Mouse (Mus musculus): ENCODE data around the gene Crym. TPM values are rescaled to one million over a fixed set of nuclear protein-coding genes. Genes with fewer than 3 reads are reported as not detected.

Crym gene
- polyA plus RNA-seq, 1 experiment from 2014 or later, result 32.3 TPM

GRCm38 (mm10) chr7:120174723-120175504 lies 27.0 kb downstream of the Crym start:
- H3K9ac ChIP-seq (ENCODE audit: low read depth, low read length), result no peak overlapping the region
- H3K4me3 ChIP-seq (ENCODE audit: low read depth, low read length), result no peak overlapping the region
- no peaks in the 10 kb centered on the region for H3K27me3 ChIP-seq (ENCODE audit: control insufficient read depth, insufficient read depth, low read depth, low read length)
- no peaks in the 10 kb centered on the region for H3K36me3 ChIP-seq (ENCODE audit: control insufficient read depth, insufficient read depth, low read length)
- no peak overlapping the region for H3K4me2 ChIP-seq (ENCODE audit: low read length)
- WGBS, result 86% methylated on average over 11 of the region's 11 CpGs
- no peak for ATAC-seq
- H3K9me3 ChIP-seq (replicated peaks; ENCODE audit: control insufficient read depth, low read length, poor library complexity, severe bottlenecking), result no peaks in the 10 kb centered on the region
- H3K27ac ChIP-seq (ENCODE audit: low read length), result no peak overlapping the region
- H3K4me1 ChIP-seq (ENCODE audit: control insufficient read depth, insufficient read depth, low read length), result no peaks in the 10 kb centered on the region

- Histone ChIP-seq H3K4me3 (ENCODE audit: low read depth, low read length) (no peak within 1 kb of the TSS), H3K36me3 (ENCODE audit: control insufficient read depth, insufficient read depth, low read length) (no peaks in the 10 kb centered on the region), H3K4me1 (ENCODE audit: control insufficient read depth, insufficient read depth, low read length) (no peaks in the 10 kb centered on the region), H3K27me3 (ENCODE audit: control insufficient read depth, insufficient read depth, low read depth, low read length) (no peaks in the 10 kb centered on the region), H3K27ac (ENCODE audit: low read length) (no peak within 1 kb of the TSS), H3K9ac (ENCODE audit: low read depth, low read length) (no peak within 1 kb of the TSS), H3K4me2 (ENCODE audit: low read length) (no peak within 1 kb of the TSS), H3K9me3 (replicated peaks; ENCODE audit: control insufficient read depth, low read length, poor library complexity, severe bottlenecking) (no peaks in the 10 kb centered on the region)
- ATAC-seq, result no peak
- 90% methylated on average over 10 of the region's 10 CpGs for WGBS
Observed at GRCm38 (mm10) chr7:120173603-120174244, 28.2 kb downstream of the Crym start, which contains the start of gene Anks4b. Anks4b (plus strand) TSS chr7:120173858.

- no peak for ATAC-seq
- WGBS, result 87% methylated on average over 1 of the region's 1 CpGs
- no peak overlapping the region for H3K9ac ChIP-seq (ENCODE audit: low read depth, low read length)
- H3K9me3 ChIP-seq (replicated peaks; ENCODE audit: control insufficient read depth, low read length, poor library complexity, severe bottlenecking), result no peaks in the 10 kb centered on the region
- H3K4me2 ChIP-seq (ENCODE audit: low read length), result no peak overlapping the region
- H3K4me3 ChIP-seq (ENCODE audit: low read depth, low read length), result no peak overlapping the region
- H3K4me1 ChIP-seq (ENCODE audit: control insufficient read depth, insufficient read depth, low read length), result no peaks in the 10 kb centered on the region
- no peaks in the 10 kb centered on the region for H3K27me3 ChIP-seq (ENCODE audit: control insufficient read depth, insufficient read depth, low read depth, low read length)
- no peaks in the 10 kb centered on the region for H3K36me3 ChIP-seq (ENCODE audit: control insufficient read depth, insufficient read depth, low read length)
- H3K27ac ChIP-seq (ENCODE audit: low read length), result no peak overlapping the region
Observed at GRCm38 (mm10) chr7:120172188-120172700, 29.7 kb downstream of the Crym start.

- ATAC-seq, result no peak
Observed at GRCm38 (mm10) chr7:120163581-120164251, 38.2 kb downstream of the Crym start.

DNA sequence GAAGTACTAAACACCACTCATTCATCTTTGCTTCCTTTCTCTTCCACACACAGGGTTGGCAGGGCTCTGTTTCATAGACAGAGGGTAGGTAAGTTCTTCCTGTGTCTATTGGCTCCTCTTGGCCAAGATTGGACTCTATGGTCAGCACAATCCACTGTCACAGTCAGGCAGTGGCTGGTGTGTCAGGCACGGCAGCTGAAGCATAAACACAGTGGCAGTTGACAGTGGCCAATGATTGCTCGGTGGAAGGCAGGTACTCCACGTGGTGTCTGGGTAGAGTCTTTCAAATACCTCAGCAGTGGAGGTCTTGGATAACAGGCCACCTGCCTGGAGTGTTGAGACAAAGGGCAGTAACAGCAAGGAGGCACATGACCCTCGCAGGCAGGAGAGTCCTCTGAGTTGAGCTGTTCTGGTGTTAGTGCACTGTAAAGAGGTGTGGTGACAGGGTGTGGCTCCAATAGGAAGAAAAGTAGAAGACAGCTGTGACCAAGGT lies 43.7 kb downstream of the Crym start:
- Histone ChIP-seq H3K9me3 (replicated peaks; ENCODE audit: control insufficient read depth, low read length, poor library complexity, severe bottlenecking) (no peaks in the 10 kb centered on the region), H3K36me3 (ENCODE audit: control insufficient read depth, insufficient read depth, low read length) (no peaks in the 10 kb centered on the region), H3K27ac (ENCODE audit: low read length) (no peak overlapping the region), H3K4me2 (ENCODE audit: low read length) (no peak overlapping the region), H3K27me3 (ENCODE audit: control insufficient read depth, insufficient read depth, low read depth, low read length) (peaks cover 3% of the 10 kb centered on the region; the same call in 1 of the 2 replicates), H3K4me1 (ENCODE audit: control insufficient read depth, insufficient read depth, low read length) (no peaks in the 10 kb centered on the region; the same call in 1 of the 2 replicates), H3K9ac (ENCODE audit: low read depth, low read length) (no peak overlapping the region), H3K4me3 (ENCODE audit: low read depth, low read length) (no peak overlapping the region)
- ATAC-seq, result no peak
- 21% methylated on average over 4 of the region's 4 CpGs for WGBS

More at GRCm38 (mm10) chr7:120163581-120164251, 38.2 kb downstream of the Crym start:
- H3K9me3 ChIP-seq (replicated peaks; ENCODE audit: control insufficient read depth, low read length, poor library complexity, severe bottlenecking), result no peaks in the 10 kb centered on the region
- 89% methylated on average over 11 of the region's 11 CpGs for WGBS
- no peak overlapping the region for H3K27ac ChIP-seq (ENCODE audit: low read length)
- H3K4me2 ChIP-seq (ENCODE audit: low read length), result no peak overlapping the region
- H3K27me3 ChIP-seq (ENCODE audit: control insufficient read depth, insufficient read depth, low read depth, low read length), result peaks cover 3% of the 10 kb centered on the region; the same call in 1 of the 2 replicates
- H3K4me3 ChIP-seq (ENCODE audit: low read depth, low read length), result no peak overlapping the region
- no peak overlapping the region for H3K9ac ChIP-seq (ENCODE audit: low read depth, low read length)
- no peaks in the 10 kb centered on the region for H3K36me3 ChIP-seq (ENCODE audit: control insufficient read depth, insufficient read depth, low read length)
- no peaks in the 10 kb centered on the region for H3K4me1 ChIP-seq (ENCODE audit: control insufficient read depth, insufficient read depth, low read length)

DNA sequence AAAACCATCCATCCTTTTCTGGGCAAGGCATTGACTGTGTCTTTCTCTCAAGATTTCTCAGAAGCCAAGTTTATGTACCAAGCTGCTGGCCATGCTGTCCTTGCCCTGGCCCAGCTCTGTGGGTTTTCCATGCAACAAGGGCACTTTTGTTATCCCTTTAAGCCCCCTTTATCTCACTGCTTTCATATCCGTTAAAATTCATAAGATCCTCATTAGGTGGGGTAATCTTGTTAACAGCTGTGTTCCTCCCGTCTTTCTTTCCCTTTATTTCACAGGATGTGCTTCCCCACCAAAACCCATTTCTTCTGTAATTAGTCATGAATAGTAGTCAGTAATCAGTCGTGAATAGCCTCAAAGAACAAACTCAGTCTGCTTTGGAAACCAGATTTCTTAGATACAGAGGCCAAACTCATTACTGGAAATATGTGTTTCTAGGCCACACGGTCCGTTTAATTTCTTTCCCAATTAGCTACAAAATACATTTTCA lies 44.3 kb downstream of the Crym start:
- ATAC-seq, result peak; percentile 58; the same call in 1 of the 2 replicates
- Histone ChIP-seq H3K36me3 (ENCODE audit: control insufficient read depth, insufficient read depth, low read length) (no peaks in the 10 kb centered on the region), H3K27ac (ENCODE audit: low read length) (no peak overlapping the region), H3K9me3 (replicated peaks; ENCODE audit: control insufficient read depth, low read length, poor library complexity, severe bottlenecking) (no peaks in the 10 kb centered on the region), H3K4me2 (ENCODE audit: low read length) (no peak overlapping the region), H3K4me1 (ENCODE audit: control insufficient read depth, insufficient read depth, low read length) (no peaks in the 10 kb centered on the region; the same call in 1 of the 2 replicates), H3K9ac (ENCODE audit: low read depth, low read length) (no peak overlapping the region), H3K27me3 (ENCODE audit: control insufficient read depth, insufficient read depth, low read depth, low read length) (peaks cover 3% of the 10 kb centered on the region; the same call in 1 of the 2 replicates), H3K4me3 (ENCODE audit: low read depth, low read length) (no peak overlapping the region)
- 21% methylated on average over 5 of the region's 5 CpGs for WGBS

DNA sequence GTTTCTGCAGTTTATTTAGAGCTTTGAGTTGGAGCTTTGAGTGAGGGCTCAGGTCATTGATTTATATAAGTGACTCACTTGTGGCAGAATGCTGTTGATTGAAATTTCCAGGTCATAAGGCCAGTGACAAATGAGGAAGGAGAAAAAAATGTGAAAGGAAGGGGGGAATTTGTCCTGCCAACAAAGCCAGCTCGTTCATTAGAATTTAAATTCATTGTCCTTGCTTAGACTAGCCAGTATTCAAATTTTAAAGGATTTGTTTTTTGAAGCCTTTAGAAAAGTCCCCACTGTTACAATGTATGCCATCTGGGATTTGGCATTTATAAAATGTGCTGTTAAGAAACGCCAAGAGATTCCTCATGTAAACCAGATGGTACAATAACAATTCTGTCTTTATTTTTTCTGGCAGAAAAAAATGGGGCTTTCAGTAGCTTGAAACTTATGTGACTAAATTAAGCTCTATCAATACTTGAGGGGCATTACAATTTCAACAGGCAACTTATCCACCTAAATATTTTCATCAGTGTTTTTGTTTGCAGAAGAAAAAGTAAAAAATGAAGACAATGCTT lies 45.0 kb downstream of the Crym start:
- Histone ChIP-seq H3K36me3 (ENCODE audit: control insufficient read depth, insufficient read depth, low read length) (no peaks in the 10 kb centered on the region), H3K9ac (ENCODE audit: low read depth, low read length) (no peak overlapping the region), H3K4me2 (ENCODE audit: low read length) (no peak overlapping the region), H3K9me3 (replicated peaks; ENCODE audit: control insufficient read depth, low read length, poor library complexity, severe bottlenecking) (no peaks in the 10 kb centered on the region), H3K27ac (ENCODE audit: low read length) (no peak overlapping the region), H3K27me3 (ENCODE audit: control insufficient read depth, insufficient read depth, low read depth, low read length) (peaks cover 3% of the 10 kb centered on the region; the same call in 1 of the 2 replicates), H3K4me1 (ENCODE audit: control insufficient read depth, insufficient read depth, low read length) (no peaks in the 10 kb centered on the region; the same call in 1 of the 2 replicates), H3K4me3 (ENCODE audit: low read depth, low read length) (no peak overlapping the region)
- 12% methylated on average over 2 of the region's 2 CpGs for WGBS
- no peak for ATAC-seq

- H3K4me2 ChIP-seq (ENCODE audit: low read length), result no peak overlapping the region
- ATAC-seq, result no peak
- H3K4me1 ChIP-seq (ENCODE audit: control insufficient read depth, insufficient read depth, low read length), result no peaks in the 10 kb centered on the region
- no peak overlapping the region for H3K4me3 ChIP-seq (ENCODE audit: low read depth, low read length)
- WGBS, result 84% methylated on average over 2 of the region's 2 CpGs
- no peaks in the 10 kb centered on the region for H3K9me3 ChIP-seq (replicated peaks; ENCODE audit: control insufficient read depth, low read length, poor library complexity, severe bottlenecking)
- H3K36me3 ChIP-seq (ENCODE audit: control insufficient read depth, insufficient read depth, low read length), result no peaks in the 10 kb centered on the region
- no peak overlapping the region for H3K9ac ChIP-seq (ENCODE audit: low read depth, low read length)
- no peaks in the 10 kb centered on the region for H3K27me3 ChIP-seq (ENCODE audit: control insufficient read depth, insufficient read depth, low read depth, low read length)
- no peak overlapping the region for H3K27ac ChIP-seq (ENCODE audit: low read length)
Observed at GRCm38 (mm10) chr7:120150898-120151297, 51.0 kb downstream of the Crym start.

All from midbrain, embryonic 16.5 days (tissue).